Mouse (Mus musculus) liver, embryonic 14.5 days (tissue): ENCODE measurements at regions not wholly inside any gene's neighbourhood (a gene's known extent, or its start where the extent isn't known, plus 50 kb on each side); places are given as distances from the start of the nearest gene placed in this dataset.

Source experiments
- ATAC-seq: fragments of 200-750 bp; cut with Nextera tagmentation; 2 replicates; pipeline ENCODE4 v1.8.0; 2017; ENCODE audit warnings: moderate number of reproducible peaks, mild to moderate bottlenecking, moderate library complexity; ENCODE audit not compliant: insufficient read depth
- DNase-seq, 3 experiments: peaks; one replicate each; pipeline ENCODE4 v3.0.0-alpha.2; 2012 to 2013; ENCODE audit warnings: low read depth in 3 of 3, low spot score in 3 of 3
- H3K27ac ChIP-seq: fragments of 300-500 bp; sonication (generic); 2 replicates; pipeline ENCODE4 v1.5.1; 2014; ENCODE audit warnings: moderate library complexity, mild to moderate bottlenecking, control low read depth, inconsistent platforms
- H3K27me3 ChIP-seq: fragments of 300-500 bp; sonication (generic); 2 replicates; pipeline ENCODE4 v1.6.1; 2014; ENCODE audit warnings: mild to moderate bottlenecking, low read length, moderate library complexity; ENCODE audit not compliant: control insufficient read depth, insufficient read depth
- H3K36me3 ChIP-seq: fragments of 300-500 bp; sonication (generic); replicated peaks from 2 replicates; pipeline ENCODE4 v1.6.1; 2014; ENCODE audit warnings: low read depth; ENCODE audit not compliant: control insufficient read depth, insufficient read depth
- H3K4me1 ChIP-seq, 2 experiments: fragments of 200-500 bp in 1 of 2; fragments of 300-500 bp in 1 of 2; sonication (generic) in 1 of 2; replicated peaks; 2 replicates each; pipeline ENCODE4 v1.6.1; 2012 to 2014; ENCODE audit warnings: antibody characterized with exemption in 1 of 2, inconsistent platforms in 1 of 2, low read length in 1 of 2; ENCODE audit not compliant: control insufficient read depth in 2 of 2, insufficient read depth in 2 of 2
- H3K4me2 ChIP-seq: fragments of 300-500 bp; sonication (generic); 2 replicates; pipeline ENCODE4 v1.6.1; 2014; ENCODE audit warnings: low read depth, mild to moderate bottlenecking, control low read depth, moderate library complexity
- H3K4me3 ChIP-seq, 2 experiments: fragments of 200-500 bp in 1 of 2; fragments of 300-500 bp in 1 of 2; sonication (generic) in 1 of 2; 2 replicates each; pipeline ENCODE4 v1.5.1; 2012 to 2014; ENCODE audit warnings: low read depth in 2 of 2, low read length in 2 of 2, mild to moderate bottlenecking in 2 of 2, control low read depth in 1 of 2, inconsistent platforms in 1 of 2, moderate library complexity in 1 of 2; ENCODE audit not compliant: insufficient read depth in 1 of 2
- H3K9ac ChIP-seq: fragments of 300-500 bp; sonication (generic); replicated peaks from 2 replicates; pipeline ENCODE4 v1.6.1; 2014; ENCODE audit warnings: mild to moderate bottlenecking, control low read depth, moderate library complexity
- H3K9me3 ChIP-seq: fragments of 300-500 bp; sonication (generic); 2 replicates; pipeline ENCODE4 v1.6.1; 2016; ENCODE audit warnings: low read length, mixed read lengths; ENCODE audit not compliant: control insufficient read depth
- CTCF ChIP-seq: IDR thresholded peaks from 2 replicates; pipeline ENCODE4 v1.5.1; 2016; ENCODE audit warnings: antibody characterized with exemption, low read depth, control low read depth
- EP300 ChIP-seq: IDR thresholded peaks from 2 replicates; pipeline ENCODE4 v1.6.1; 2016; ENCODE audit warnings: antibody characterized with exemption, low read depth
- WGBS: fragments of 180-500 bp; shearing (Covaris S2); extraction: QIAGEN DNeasy Blood & Tissue Kit; methylation state at CpG from one replicate; pipeline ENCODE4 v1.1.7; 2014; ENCODE audit not compliant: insufficient replicate concordance; 5-methylcytosine and 5-hydroxymethylcytosine counted together

- no peak for TF ChIP-seq EP300
- no peak for TF ChIP-seq CTCF
- Histone ChIP-seq H3K4me3 (no peak overlapping the region), H3K4me2 (no peak overlapping the region), H3K9me3 (no peaks in the 10 kb centered on the region), H3K4me1 (no peaks in the 10 kb centered on the region), H3K27ac (no peak overlapping the region), H3K27me3 (no peaks in the 10 kb centered on the region), H3K36me3 (no peaks in the 10 kb centered on the region), H3K9ac (no peak overlapping the region)
- DNase-seq (no peak), ATAC-seq (no peak)
- WGBS, result 62% methylated on average over 4 of the region's 4 CpGs
Measured at GRCm38 (mm10) chr10:117505529-117505928, 123.8 kb upstream of the Cpm start.

DNA sequence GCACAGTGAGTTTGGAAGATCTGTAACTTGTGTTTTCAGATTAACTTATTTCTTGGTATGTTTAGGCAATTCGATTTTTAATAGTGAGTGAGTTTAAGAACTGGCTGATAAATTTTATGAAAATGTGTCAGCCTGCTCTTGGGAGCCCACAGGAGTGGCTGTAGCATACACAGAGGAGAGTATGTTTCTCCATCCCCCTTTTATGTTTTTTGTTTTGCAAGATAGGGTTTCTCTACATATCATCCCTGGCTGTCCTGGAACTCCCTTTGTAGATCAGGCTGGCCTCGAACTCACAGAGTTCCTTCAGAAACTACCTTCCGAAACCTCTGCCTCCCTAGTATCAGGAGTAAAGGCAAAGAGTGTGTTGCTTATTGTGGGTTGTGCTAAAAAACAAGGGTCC lies 124.2 kb upstream of the Cpm start:
- DNase-seq (no peak), ATAC-seq (no peak)
- Histone ChIP-seq H3K27me3 (no peaks in the 10 kb centered on the region), H3K9me3 (no peaks in the 10 kb centered on the region), H3K4me2 (no peak overlapping the region), H3K9ac (no peak overlapping the region), H3K36me3 (no peaks in the 10 kb centered on the region), H3K27ac (no peak overlapping the region), H3K4me3 (no peak overlapping the region), H3K4me1 (no peaks in the 10 kb centered on the region)
- TF ChIP-seq CTCF (no peak), EP300 (no peak)
- 66% methylated on average over 3 of the region's 3 CpGs for WGBS

DNA sequence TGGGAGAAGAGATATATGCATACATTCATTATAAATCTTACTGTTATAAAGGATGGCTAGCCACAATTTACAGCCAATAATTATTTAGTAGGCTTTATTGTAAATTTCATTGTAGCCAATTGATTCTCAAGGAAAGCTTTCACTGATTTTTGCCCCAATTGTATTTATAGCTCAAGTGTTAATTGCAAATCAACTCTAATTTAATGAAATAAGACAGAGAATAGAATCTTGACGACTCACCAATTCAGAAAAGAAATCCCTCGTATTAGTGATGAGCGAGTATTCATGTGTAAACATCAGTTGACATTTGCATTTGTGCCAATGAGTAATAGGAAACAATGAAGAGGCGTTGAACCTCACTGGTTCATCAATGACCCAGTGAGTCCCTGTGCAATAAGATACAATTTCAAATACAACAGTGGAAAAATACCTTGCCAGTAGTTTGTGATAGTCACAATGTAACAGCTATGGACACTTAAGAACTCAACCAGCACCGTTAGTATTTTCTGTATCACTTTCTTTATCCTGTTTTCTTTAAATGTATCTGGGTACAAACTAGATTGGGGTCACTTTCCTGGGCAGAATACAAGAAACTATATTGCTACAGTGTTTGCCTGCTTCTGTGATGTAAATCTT lies 124.6 kb upstream of the Cpsf6 start:
- 57% methylated on average over 5 of the region's 5 CpGs for WGBS
- DNase-seq (no peak), ATAC-seq (no peak)
- no peaks in the 10 kb centered on the region for H3K4me1 ChIP-seq
- H3K27me3 ChIP-seq, result no peaks in the 10 kb centered on the region
- TF ChIP-seq EP300 (no peak), CTCF (no peak)
- H3K9me3 ChIP-seq, result no peaks in the 10 kb centered on the region
- H3K9ac ChIP-seq, result no peak overlapping the region
- H3K27ac ChIP-seq, result no peak overlapping the region
- H3K36me3 ChIP-seq, result no peaks in the 10 kb centered on the region
- no peak overlapping the region for H3K4me3 ChIP-seq
- no peak overlapping the region for H3K4me2 ChIP-seq

DNA sequence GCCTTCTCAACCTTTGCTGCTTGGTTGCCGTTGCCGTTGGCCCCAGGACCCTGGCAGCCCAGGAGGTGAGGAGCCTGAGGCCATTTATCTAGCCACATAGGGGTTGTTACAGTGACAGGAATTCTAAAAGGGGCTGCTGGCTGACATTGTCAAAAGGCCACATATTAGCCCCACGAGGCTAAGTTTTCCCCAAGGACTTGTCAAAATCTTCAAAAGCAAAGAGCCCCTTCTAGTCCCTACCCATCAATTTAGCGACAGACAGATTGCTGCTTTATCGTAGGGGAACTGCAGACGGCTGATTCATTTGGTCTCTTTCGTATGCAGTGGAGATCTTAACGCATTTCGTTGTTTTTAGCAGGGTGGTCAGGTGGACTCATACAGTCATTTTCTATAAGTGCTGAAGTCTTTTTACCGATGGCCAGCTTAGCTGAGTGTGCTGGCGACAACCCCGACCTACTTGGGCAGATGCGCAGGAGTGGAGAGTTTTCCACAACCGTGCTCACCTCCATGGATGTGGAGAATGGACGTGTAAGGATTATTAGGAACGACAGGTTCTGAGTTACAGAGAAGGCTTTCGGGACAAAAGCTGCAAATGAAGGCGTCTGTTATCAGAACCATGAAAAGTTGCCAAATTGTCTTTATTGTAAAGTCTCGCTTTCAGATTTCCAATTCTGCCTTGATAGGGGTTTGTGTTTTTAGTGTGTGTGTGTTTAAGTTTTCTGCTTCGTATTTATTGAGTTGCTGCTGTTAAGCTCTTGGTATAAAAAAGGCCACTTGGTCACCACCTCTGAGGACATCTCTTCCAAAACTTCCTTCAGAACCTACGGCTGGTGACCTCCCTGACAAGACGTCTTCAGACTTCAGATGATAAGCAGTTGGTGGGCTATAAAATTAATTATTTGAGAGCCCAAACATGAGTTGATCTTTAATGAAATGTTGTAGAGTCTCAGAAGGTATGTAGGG lies 123.7 kb upstream of the Cpsf6 start:
- WGBS, result 66% methylated on average over 22 of the region's 22 CpGs
- H3K27me3 ChIP-seq, result no peaks in the 10 kb centered on the region
- ATAC-seq, result no peak
- no peaks in the 10 kb centered on the region for H3K9me3 ChIP-seq
- TF ChIP-seq CTCF (no peak), EP300 (no peak)
- H3K36me3 ChIP-seq, result no peaks in the 10 kb centered on the region
- no peak overlapping the region for H3K9ac ChIP-seq
- DNase-seq, result no peak
- H3K4me3 ChIP-seq, result no peak overlapping the region
- H3K4me1 ChIP-seq, result no peaks in the 10 kb centered on the region
- H3K27ac ChIP-seq, result no peak overlapping the region
- no peak overlapping the region for H3K4me2 ChIP-seq

GRCm38 (mm10) chr10:117502731-117503130 lies 122.9 kb upstream of the Cpsf6 start:
- no peak for ATAC-seq
- 62% methylated on average over 9 of the region's 9 CpGs for WGBS
- no peaks in the 10 kb centered on the region for H3K27me3 ChIP-seq

More at GRCm38 (mm10) chr10:117502731-117503130, 122.9 kb upstream of the Cpsf6 start:
- Histone ChIP-seq H3K36me3 (no peaks in the 10 kb centered on the region), H3K27ac (no peak overlapping the region), H3K4me2 (no peak overlapping the region), H3K9ac (no peak overlapping the region), H3K4me1 (peaks cover 0 to 2% of the 10 kb centered on the region in 2 experiments; a peak in 1 of 4 replicates), H3K4me3 (no peak overlapping the region), H3K9me3 (no peaks in the 10 kb centered on the region)
- DNase-seq, result no peak
- TF ChIP-seq EP300 (no peak), CTCF (no peak)
